In genomic region chr2:152015997-152016396, GRCm38 (mm10) we compare ENCODE assay signal across 20 mouse cellular contexts. TPM values are rescaled to one million over a fixed set of nuclear protein-coding genes. Genes with fewer than 3 reads are reported as not detected.
DNase-seq lines count a peak whose midpoint lies in the region; ATAC-seq and TF ChIP-seq lines count a peak whose summit lies in the region.
"Had no signal": no experiment of that assay in that cellular context is flagged by ENCODE, and none has a peak within 500 bp of the region (broad histone marks: within the 10 kb centered on the region; RNA-seq: fewer than 3 reads in every experiment).

No protein-coding gene starts in this region.

- no peaks in the 10 kb centered on the region for H3K27me3 ChIP-seq in kidney, embryonic 16.5 days (ENCODE audit: insufficient read depth, low read length)
- H3K27me3 ChIP-seq in E14TG2a.4 (ENCODE audit: insufficient read depth, low read length) (no peaks in the 10 kb centered on the region), ES-Bruce4 (ENCODE audit: control insufficient read depth, insufficient read depth, low read length, poor library complexity, severe bottlenecking) (no peaks in the 10 kb centered on the region)
- H3K27me3 ChIP-seq: forebrain, embryonic 15.5 days; hindbrain, embryonic 15.5 days had no signal

- no peak for TF ChIP-seq POLR2A in ES-Bruce4 (IDR thresholded peaks at IDR 0.05; ENCODE audit: insufficient read depth, low read length)

- ATAC-seq in kidney, embryonic 16.5 days (ENCODE audit: low FRiP score, low TSS enrichment), result no peak
- ATAC-seq: activated CD4-positive, CD25-positive, alpha-beta regulatory T cell, adult 4 months; CD4-positive, CD25-positive, alpha-beta regulatory T cell, adult 4 months; forebrain, embryonic 15.5 days; intestine, embryonic 16.5 days had no signal

- H3K9ac ChIP-seq in kidney, embryonic 16.5 days (replicated peaks; ENCODE audit: low read length), result no peak overlapping the region
- 0 out of 2 replicates have a peak overlapping the region, but pooled peaks have one; percentile 19 for H3K9ac ChIP-seq in ES-Bruce4 (ENCODE audit: low read depth, poor library complexity, severe bottlenecking)
- H3K9ac ChIP-seq: forebrain, embryonic 15.5 days; hindbrain, embryonic 15.5 days had no signal

- H3K36me3 ChIP-seq in kidney, embryonic 16.5 days (ENCODE audit: insufficient read depth, low read length), result no peaks in the 10 kb centered on the region
- H3K36me3 ChIP-seq in E14TG2a.4 (ENCODE audit: insufficient read depth, low read length) (no peaks in the 10 kb centered on the region), ES-Bruce4 (ENCODE audit: control insufficient read depth, insufficient read depth, low read length, poor library complexity, severe bottlenecking) (no peaks in the 10 kb centered on the region)
- H3K36me3 ChIP-seq: forebrain, embryonic 15.5 days; G1E; heart, embryonic 10.5 days; hindbrain, embryonic 15.5 days had no signal

- peak overlapping the region; percentile 18; the same call in 1 of the 2 replicates for H3K27ac ChIP-seq in kidney, embryonic 16.5 days (ENCODE audit: low read length)
- H3K27ac ChIP-seq in ES-Bruce4 (ENCODE audit: insufficient read depth, low read length), result peak overlapping the region; percentile 58
- H3K27ac ChIP-seq: forebrain, embryonic 15.5 days; heart, embryonic 10.5 days; hindbrain, embryonic 15.5 days had no signal

- TF ChIP-seq EP300 in ES-Bruce4 (IDR thresholded peaks at IDR 0.05; ENCODE audit: insufficient read depth, low read depth, low read length), result no peak

- 37% methylated on average over 4 of the region's 4 CpGs for WGBS in kidney, embryonic 16.5 days

- no peak overlapping the region for H3K4me2 ChIP-seq in kidney, embryonic 16.5 days (replicated peaks; ENCODE audit: low read depth, low read length)
- H3K4me2 ChIP-seq: forebrain, embryonic 15.5 days; hindbrain, embryonic 15.5 days had no signal

- H3K9me3 ChIP-seq in kidney, embryonic 16.5 days (ENCODE audit: low read length), result no peaks in the 10 kb centered on the region
- H3K9me3 ChIP-seq in E14TG2a.4 (ENCODE audit: low read length), result no peaks in the 10 kb centered on the region
- H3K9me3 ChIP-seq in ES-Bruce4 (replicated peaks; ENCODE audit: control insufficient read depth, insufficient read depth, low read length, poor library complexity, severe bottlenecking), result no peaks in the 10 kb centered on the region
- H3K9me3 ChIP-seq: forebrain, embryonic 15.5 days; G1E; heart, embryonic 10.5 days; hindbrain, embryonic 15.5 days had no signal

- no peak for DNase-seq in kidney, postnatal 10 days
- DNase-seq in ZHBTc4 (ENCODE audit: low read depth, low spot score), result peak; percentile 60
- DNase-seq in embryo, embryonic 11 days, result no peak
- DNase-seq in B cell, adult 2 months, result no peak
- DNase-seq: adrenal gland, postnatal 14 days; cerebellum, adult 11-12 months; cerebellum, adult 9-10 months; cerebellum, postnatal 25 days; gastrocnemius, postnatal 36 days; heart, adult 11 months had no signal

- H3K4me3 ChIP-seq in kidney, embryonic 16.5 days (ENCODE audit: low read length), result no peak overlapping the region
- H3K4me3 ChIP-seq in E14TG2a.4 (replicated peaks; ENCODE audit: low read length) (peak overlapping the region; percentile 17; the same call in 1 of the 2 replicates), ES-Bruce4 (ENCODE audit: low read depth, low read length) (no peak overlapping the region)
- H3K4me3 ChIP-seq: forebrain, embryonic 15.5 days; heart, embryonic 10.5 days; hindbrain, embryonic 15.5 days had no signal

- no peak for TF ChIP-seq CTCF in E14TG2a.4 (conservative IDR thresholded peaks at IDR 0.05; ENCODE audit: low read length)
- TF ChIP-seq CTCF in ES-Bruce4 (IDR thresholded peaks at IDR 0.05; ENCODE audit: low read depth, low read length), result no peak

- peaks cover 13% of the 10 kb centered on the region for H3K4me1 ChIP-seq in kidney, embryonic 16.5 days (ENCODE audit: insufficient read depth, low read length)
- H3K4me1 ChIP-seq in E14TG2a.4 (replicated peaks; ENCODE audit: low read depth, low read length), result peaks cover 64% of the 10 kb centered on the region
- H3K4me1 ChIP-seq in ES-Bruce4 (ENCODE audit: control insufficient read depth, insufficient read depth, low read length), result peaks cover 17% of the 10 kb centered on the region
- H3K4me1 ChIP-seq: heart, embryonic 10.5 days had no signal

RNA-seq across cellular contexts. Expression of gene Slc52a3, which starts 19.7 kb away (rescaled TPM):
- 25.2 and 28.2 TPM in 2 replicates for polyA plus RNA-seq in kidney, embryonic 16.5 days (2015; fragmentation: Nextera tagmentation; extraction: Ambion mirVana)
- 2.6 and 3.0 TPM in 2 replicates for polyA plus RNA-seq in ES-Bruce4 (2011; ENCODE audit: insufficient read depth, insufficient read length, low read depth, missing spikeins)

RNA-seq across cellular contexts. Expression of gene Fam110a, which starts 36.0 kb away (rescaled TPM):
- 32.1 and 34.9 TPM in 2 replicates for polyA plus RNA-seq in kidney, embryonic 16.5 days (2015; fragmentation: Nextera tagmentation; extraction: Ambion mirVana)
- 13.6 and 14.4 TPM in 2 replicates for polyA plus RNA-seq in ES-Bruce4 (2011; ENCODE audit: insufficient read depth, insufficient read length, low read depth, missing spikeins)
